Mouse (Mus musculus) ES-Bruce4 (cell line): Measurements from ENCODE around the gene Ntm. TPM values are rescaled to one million over a fixed set of nuclear protein-coding genes. Genes with fewer than 3 reads are reported as not detected.

ENCODE experiments used
- H3K27ac ChIP-seq: 2 replicates; pipeline ENCODE4 v1.5.1; 2012; ENCODE audit warnings: low read length, inconsistent platforms; ENCODE audit not compliant: insufficient read depth
- H3K27me3 ChIP-seq: 2 replicates; pipeline ENCODE4 v1.6.1; 2012; ENCODE audit warnings: mild to moderate bottlenecking, low read length, inconsistent platforms; ENCODE audit not compliant: control insufficient read depth, poor library complexity, insufficient read depth, severe bottlenecking
- H3K36me3 ChIP-seq: 2 replicates; pipeline ENCODE4 v1.6.1; 2012; ENCODE audit warnings: inconsistent platforms, mild to moderate bottlenecking, low read length, moderate library complexity; ENCODE audit not compliant: control insufficient read depth, poor library complexity, insufficient read depth, severe bottlenecking
- H3K4me1 ChIP-seq: one replicate; pipeline ENCODE4 v1.8.1; 2011; ENCODE audit warnings: low read length; ENCODE audit not compliant: control insufficient read depth, insufficient read depth
- H3K4me3 ChIP-seq: 2 replicates; pipeline ENCODE4 v1.5.1; 2011; ENCODE audit warnings: low read depth, mild to moderate bottlenecking, low read length
- H3K9ac ChIP-seq: 2 replicates; pipeline ENCODE4 v1.6.1; 2012; ENCODE audit warnings: low read depth, mild to moderate bottlenecking, inconsistent platforms; ENCODE audit not compliant: poor library complexity, severe bottlenecking
- H3K9me3 ChIP-seq: replicated peaks from 2 replicates; pipeline ENCODE4 v1.6.1; 2012; ENCODE audit warnings: mild to moderate bottlenecking, low read length, inconsistent platforms; ENCODE audit not compliant: control insufficient read depth, poor library complexity, insufficient read depth, severe bottlenecking
- CTCF ChIP-seq: IDR thresholded peaks from one replicate; pipeline ENCODE4 v1.8.1; 2011; ENCODE audit warnings: low read depth, low read length
- EP300 ChIP-seq: IDR thresholded peaks from 2 replicates; pipeline ENCODE4 v1.6.1; 2011; ENCODE audit warnings: low read depth, low read length; ENCODE audit not compliant: insufficient read depth
- POLR2A ChIP-seq: IDR thresholded peaks from one replicate; pipeline ENCODE4 v1.8.1; 2011; ENCODE audit warnings: low read length; ENCODE audit not compliant: insufficient read depth
- polyA plus RNA-seq: library from polyadenylated mRNA; stranded (reverse); fragments of >200 nt; gene quantifications from 2 replicates; pipeline ENCODE4 v1.2.4, GENCODE M21; 2011; ENCODE audit warnings: low read depth; ENCODE audit not compliant: missing spikeins, insufficient read depth, insufficient read length

Ntm gene
- polyA plus RNA-seq, 1 experiment = 0.82 TPM

GRCm38 (mm10) chr9:29400151-29400550, 562.8 kb downstream of the Ntm start:
- no peak overlapping the region for H3K27ac ChIP-seq
- no peaks in the 10 kb centered on the region for H3K27me3 ChIP-seq
- TF ChIP-seq EP300 (no peak), POLR2A (no peak), CTCF (no peak)
- no peak overlapping the region for H3K4me3 ChIP-seq
- H3K4me1 ChIP-seq = no peaks in the 10 kb centered on the region
- H3K9ac ChIP-seq = no peak overlapping the region
- H3K9me3 ChIP-seq = no peaks in the 10 kb centered on the region
- H3K36me3 ChIP-seq = no peaks in the 10 kb centered on the region

DNA sequence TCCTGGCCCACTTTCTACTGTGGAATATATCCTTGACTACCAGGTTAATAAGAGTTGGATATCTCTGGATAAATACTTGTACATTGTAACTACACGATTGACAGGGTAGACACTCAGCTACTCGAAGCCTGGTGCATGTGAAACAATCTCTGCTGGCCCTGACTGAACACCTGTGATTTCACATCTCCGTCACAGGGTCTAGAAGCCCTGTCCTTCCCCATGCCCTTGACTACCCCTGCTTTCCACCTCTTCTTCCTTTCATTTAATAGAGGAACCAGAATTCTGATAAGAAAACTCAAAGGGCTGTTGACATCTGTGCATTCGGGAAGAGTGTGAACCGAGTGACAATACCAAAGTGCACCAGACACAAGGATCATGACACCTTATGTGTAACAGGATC, 566.8 kb downstream of the Ntm start:
- no peak for TF ChIP-seq EP300
- no peak for TF ChIP-seq POLR2A
- no peak for TF ChIP-seq CTCF
- Histone ChIP-seq H3K36me3 (no peaks in the 10 kb centered on the region), H3K27me3 (no peaks in the 10 kb centered on the region), H3K4me1 (no peaks in the 10 kb centered on the region), H3K9ac (no peak overlapping the region), H3K9me3 (no peaks in the 10 kb centered on the region), H3K4me3 (no peak overlapping the region), H3K27ac (no peak overlapping the region)

DNA sequence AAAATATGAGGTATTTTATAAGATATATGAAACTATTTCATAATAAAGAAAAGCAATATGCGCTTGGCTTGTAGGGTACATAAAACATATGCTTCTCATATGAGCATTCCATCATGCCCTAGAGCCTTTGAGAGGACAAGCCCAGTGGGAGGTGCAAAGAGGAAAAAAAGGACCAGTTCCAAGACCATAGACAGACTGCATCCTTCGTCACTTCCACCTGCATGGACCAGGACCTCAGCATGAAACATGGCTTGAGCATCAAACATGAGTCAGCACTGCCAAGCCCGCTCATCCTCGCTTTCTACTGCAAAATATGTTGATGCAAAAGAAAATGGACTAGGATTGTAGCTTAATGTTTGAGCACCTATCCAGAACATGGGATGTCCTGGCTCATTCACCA, 569.8 kb downstream of the Ntm start:
- H3K27ac ChIP-seq = no peak overlapping the region
- H3K27me3 ChIP-seq = no peaks in the 10 kb centered on the region
- TF ChIP-seq POLR2A (no peak), EP300 (no peak), CTCF (no peak)
- H3K9me3 ChIP-seq = no peaks in the 10 kb centered on the region
- no peaks in the 10 kb centered on the region for H3K36me3 ChIP-seq
- H3K9ac ChIP-seq = no peak overlapping the region
- no peak overlapping the region for H3K4me3 ChIP-seq
- H3K4me1 ChIP-seq = no peaks in the 10 kb centered on the region

DNA sequence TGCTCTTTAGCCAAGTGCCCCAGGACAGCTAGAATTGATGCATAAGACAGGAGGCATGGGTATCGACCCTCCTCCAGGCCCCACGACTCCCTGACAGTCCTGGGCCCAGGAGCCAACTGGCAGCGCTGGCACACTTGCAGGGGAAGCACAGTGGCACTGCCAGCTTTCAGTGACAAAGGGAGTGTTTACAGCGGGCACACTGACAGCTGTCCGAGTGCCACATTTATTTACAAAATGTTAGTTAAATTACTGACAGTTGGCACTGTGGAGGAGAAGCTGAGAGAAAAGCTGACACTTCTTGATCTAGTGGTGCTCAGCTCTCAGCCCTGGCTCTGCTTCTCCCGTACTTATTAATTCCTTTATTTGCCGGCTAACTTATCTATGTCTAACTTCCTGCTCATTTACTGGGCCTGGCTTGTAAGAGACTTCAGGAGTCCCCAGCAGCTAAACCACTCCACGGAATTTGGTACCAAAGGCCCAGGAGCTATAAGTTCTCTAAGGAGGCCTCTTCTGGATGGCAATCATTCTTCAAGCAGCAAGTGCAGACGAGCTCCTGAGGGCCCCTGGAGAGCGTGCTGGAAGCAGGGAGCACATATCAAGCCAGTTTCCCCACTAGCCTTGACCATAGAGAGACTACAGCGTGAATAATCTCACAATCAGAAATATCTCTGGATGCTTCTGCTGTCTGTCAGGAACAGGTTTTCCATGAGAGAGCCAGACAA, 572.0 kb downstream of the Ntm start:
- H3K27me3 ChIP-seq = no peaks in the 10 kb centered on the region
- H3K27ac ChIP-seq = no peak overlapping the region
- H3K36me3 ChIP-seq = no peaks in the 10 kb centered on the region
- H3K4me1 ChIP-seq = no peaks in the 10 kb centered on the region
- TF ChIP-seq EP300 (no peak), CTCF (no peak), POLR2A (no peak)
- H3K9me3 ChIP-seq = no peaks in the 10 kb centered on the region
- H3K4me3 ChIP-seq = no peak overlapping the region
- H3K9ac ChIP-seq = no peak overlapping the region

- H3K4me1 ChIP-seq = no peaks in the 10 kb centered on the region
- H3K36me3 ChIP-seq = no peaks in the 10 kb centered on the region
- TF ChIP-seq CTCF = no peak
- no peak for TF ChIP-seq EP300
- no peak for TF ChIP-seq POLR2A
- H3K4me3 ChIP-seq = no peak overlapping the region
- H3K27ac ChIP-seq = no peak overlapping the region
- no peaks in the 10 kb centered on the region for H3K9me3 ChIP-seq
- H3K9ac ChIP-seq = no peak overlapping the region
- H3K27me3 ChIP-seq = no peaks in the 10 kb centered on the region
These were observed 573.7 kb downstream of the Ntm start for GRCm38 (mm10) chr9:29389224-29389623.

- H3K36me3 ChIP-seq = no peaks in the 10 kb centered on the region
- no peaks in the 10 kb centered on the region for H3K27me3 ChIP-seq
- no peaks in the 10 kb centered on the region for H3K9me3 ChIP-seq
- H3K27ac ChIP-seq = no peak overlapping the region
- TF ChIP-seq POLR2A (no peak), CTCF (no peak), EP300 (no peak)
- H3K4me3 ChIP-seq = no peak overlapping the region
- H3K4me1 ChIP-seq = no peaks in the 10 kb centered on the region
- H3K9ac ChIP-seq = no peak overlapping the region
These were observed 575.8 kb downstream of the Ntm start for GRCm38 (mm10) chr9:29387136-29387535.
